Mouse (Mus musculus): ENCODE measurements at regions not wholly inside any gene's neighbourhood (a gene's known extent, or its start where the extent isn't known, plus 50 kb on each side); places are given as distances from the start of the nearest gene placed in this dataset.

DNA sequence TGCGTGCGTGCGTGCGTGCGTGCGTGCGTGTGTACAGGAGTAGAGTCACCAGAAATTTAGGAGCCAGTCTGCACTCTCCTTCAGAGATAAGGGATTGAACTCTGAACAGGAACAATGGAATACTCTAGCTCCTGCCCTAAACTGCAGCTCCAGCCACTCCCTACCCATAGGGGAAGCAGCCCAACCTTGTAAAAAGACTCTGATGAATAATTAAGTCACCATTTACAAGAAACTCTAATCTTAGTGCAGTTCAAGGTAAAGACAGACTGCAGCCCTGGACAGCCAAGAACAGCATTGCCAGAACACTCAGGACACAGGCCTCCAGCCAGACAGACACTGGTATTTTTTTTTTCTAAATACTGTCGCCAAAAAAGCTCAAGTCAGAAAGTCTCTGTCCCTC is 198.9 kb upstream of the Trib2 start:
- no peak for DNase-seq (ENCODE audit: low spot score)

DNA sequence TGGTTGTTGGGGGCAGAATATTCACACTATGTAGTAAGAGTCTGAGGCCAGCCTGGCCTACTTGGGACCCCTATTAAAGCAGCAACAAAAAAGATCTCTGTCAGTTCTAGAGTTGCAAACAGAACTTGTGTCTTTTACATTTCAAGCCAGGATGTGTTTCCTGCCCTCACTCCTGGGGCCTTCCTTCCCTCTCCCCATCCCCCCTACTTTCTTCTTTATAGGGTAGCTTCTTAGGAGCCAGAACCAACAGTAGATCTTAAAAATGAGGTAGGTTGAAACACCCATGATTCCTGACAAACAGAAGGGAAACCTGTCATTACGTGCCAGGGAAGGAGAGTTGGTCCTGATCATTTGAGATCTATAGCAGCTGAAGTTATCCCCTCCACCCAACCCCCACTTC is 198.0 kb upstream of the Trib2 start:
- no peak for DNase-seq (ENCODE audit: low spot score)

DNA sequence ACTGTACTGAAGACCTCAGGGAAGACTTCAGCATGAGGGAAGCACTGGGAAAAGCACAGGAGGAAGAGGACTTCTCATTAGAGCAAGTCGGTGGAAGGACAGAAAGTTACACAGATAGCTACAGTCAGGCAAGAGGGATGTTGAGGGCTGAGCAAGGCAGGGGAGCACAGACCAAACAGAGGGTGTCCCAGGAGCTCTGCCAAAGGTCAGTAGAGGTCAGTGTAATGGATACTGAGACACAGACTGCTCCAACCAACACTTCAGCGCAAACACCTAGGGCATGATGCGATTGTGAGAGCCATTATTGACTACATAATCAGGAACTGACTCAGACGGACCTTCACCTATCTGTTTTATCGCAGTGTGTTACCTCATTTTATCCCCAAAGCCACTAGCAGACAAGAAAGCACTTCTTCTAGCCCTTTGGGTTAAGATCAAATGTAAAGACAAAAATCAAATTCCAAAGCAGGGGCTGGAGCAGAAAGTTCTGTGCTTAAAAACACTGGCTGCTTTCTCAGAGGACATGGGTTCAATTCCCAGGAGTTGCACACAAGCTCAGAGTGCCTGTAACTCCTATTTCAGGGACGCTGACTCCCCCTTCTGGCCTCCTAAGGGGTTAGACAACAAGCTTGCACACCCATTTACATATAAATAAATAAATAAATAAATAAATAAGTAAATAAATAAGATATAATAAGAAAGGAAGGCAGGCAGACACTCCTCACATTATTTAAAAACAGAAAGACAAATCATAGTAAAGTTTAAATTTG is 197.3 kb upstream of the Trib2 start:
- no peak for DNase-seq (ENCODE audit: low spot score)

DNA sequence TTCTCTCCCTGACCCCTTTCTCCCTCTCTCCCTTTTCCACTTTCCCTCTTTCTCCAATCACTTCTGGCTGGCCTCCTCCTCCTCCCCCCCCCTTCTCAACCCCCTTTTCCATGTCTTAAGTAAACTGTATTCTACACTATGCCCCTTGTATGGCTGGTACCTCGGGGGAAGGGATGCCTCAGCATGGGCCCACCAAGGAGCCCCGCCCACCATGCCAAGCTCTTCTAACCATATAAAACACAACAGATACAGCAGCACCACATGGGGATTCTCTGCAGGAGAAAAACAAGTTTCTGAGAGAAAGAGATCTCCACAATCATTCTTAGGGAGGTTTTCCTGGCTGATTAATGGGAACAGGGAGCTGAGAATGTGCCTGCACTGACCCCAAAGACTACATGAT is 196.6 kb upstream of the Trib2 start:
- DNase-seq (ENCODE audit: low spot score), result no peak

DNA sequence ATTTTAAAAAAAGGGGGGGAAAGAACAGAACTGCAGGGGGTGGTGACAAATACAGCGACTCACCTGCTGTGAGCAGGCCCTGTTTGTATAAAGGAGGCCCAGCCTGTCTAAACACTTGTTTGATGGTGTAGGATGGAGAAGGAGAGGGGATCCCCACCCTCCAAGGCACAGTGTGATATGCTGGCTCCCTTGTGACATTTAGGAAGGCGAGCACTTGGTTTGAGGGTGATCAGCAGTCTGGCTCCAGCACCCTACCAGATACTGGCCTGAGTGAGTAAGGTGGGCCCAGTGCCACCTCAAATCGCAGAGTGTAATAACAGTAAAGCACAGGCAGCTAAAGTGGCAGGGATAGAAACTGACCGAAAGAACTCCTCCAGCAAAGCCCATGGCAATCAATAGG is 195.4 kb upstream of the Trib2 start:
- DNase-seq (ENCODE audit: low spot score), result no peak

DNA sequence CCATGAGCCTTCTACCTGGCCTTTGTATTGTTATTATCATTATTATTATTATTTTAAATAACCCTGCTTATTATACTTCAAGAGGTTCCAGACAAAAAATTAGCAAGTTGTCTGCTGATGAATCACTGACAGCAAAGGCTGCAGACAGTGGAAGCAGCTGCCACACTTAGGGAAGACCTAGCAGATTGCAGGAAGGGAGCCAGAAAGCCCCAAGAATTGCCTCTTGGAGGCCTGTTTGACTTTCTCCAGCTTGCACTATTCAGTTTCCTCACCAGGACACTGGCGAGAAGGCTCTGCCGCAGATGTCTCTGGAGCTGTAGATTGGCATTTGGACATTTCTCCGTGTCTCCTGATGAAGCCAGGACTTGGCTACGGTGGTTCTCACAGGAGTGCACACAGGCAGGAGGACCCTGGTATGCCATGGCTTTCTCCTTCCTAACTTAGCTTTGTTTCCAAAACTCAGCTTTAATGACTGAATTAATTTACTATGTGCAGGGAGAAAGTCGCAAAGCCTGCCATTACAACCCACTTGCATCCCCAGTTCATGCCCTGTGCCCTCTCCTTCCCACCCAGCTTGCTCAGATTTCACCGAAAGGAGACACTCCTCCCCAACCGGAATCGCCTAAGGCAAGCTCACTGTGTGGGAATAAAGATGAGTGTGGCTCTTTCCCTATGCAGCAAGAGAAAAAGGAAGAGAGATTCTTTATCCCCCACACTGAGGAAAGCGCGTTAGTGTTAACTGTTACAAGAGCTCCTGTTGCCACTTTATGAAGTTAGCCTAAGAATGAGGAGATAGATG is 193.3 kb upstream of the Trib2 start:
- no peak for DNase-seq (ENCODE audit: low spot score)

DNA sequence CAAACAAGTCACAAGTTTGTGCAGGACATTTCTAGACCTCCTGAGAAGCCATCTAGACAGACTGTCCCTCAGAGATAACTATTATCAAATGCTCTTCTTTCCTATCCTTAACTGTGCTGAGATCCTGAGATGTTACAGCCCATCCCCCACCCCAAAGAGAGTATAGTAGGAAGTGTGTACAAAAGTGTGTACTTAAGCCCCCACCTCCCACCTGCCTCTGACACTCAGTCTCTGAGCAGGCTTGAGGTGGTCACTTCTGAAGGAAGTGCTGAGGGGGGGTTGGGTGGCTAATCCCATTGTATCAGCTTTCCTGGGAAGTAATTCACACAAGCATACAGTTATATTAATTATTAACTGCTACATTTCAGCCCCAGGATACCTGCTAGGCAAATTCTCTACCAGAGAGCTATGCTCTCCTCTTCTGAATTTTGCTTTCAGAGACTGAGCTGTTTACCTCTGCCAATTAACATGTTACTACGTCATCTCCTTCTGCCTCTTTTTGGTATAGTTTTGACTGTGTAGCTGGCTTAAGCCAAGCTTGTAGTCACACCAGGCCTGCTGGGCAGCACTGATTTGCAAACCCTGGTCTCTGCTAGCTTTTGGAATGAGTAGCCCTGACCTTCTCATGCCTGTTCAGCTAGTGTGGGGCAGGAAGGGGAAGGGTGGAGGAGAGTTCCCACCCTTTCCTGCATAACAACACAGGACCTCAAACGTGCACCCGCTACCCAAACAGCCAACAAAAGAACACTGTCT is 192.2 kb upstream of the Trib2 start:
- DNase-seq (ENCODE audit: low spot score), result no peak

DNA sequence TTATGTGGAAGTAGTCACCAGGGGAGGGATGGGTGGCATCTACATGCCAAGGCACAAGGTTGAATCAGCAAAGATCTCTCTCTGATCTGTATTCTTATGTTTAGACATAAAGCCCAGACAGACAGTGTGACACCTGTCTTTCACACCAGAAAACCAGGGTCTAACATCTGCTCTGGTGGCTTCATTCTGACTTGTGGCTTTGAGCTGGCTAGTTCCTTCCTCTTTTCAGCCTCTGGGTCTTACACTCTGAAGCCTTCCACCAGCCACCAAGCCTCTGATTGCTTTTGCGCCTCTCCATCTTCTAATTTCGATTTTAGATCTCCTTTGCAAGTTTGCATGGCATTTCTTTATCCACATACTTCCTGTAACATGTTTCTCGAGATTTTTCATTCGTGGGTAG is 191.5 kb upstream of the Trib2 start:
- DNase-seq (ENCODE audit: low spot score), result no peak

DNA sequence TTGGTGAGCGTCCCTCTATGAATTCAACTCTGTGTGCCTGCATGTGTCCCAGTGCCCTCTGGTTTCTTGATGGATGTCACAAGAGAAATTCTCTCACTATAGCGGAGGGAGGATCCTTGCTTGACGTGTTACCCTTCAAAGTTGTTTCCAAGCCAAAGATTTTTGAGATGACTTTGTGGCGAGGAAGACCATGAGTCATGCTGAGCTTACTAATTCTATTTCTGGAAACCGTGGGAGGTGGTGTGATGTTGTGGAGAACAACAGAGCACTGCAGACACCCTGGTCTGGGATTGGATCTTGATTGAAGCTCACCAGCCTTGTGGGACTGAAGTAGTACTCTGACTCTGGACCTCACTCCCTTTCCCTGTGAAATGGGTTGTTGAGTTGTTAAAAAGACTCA is 190.0 kb upstream of the Trib2 start:
- no peak for DNase-seq (ENCODE audit: low spot score)

DNA sequence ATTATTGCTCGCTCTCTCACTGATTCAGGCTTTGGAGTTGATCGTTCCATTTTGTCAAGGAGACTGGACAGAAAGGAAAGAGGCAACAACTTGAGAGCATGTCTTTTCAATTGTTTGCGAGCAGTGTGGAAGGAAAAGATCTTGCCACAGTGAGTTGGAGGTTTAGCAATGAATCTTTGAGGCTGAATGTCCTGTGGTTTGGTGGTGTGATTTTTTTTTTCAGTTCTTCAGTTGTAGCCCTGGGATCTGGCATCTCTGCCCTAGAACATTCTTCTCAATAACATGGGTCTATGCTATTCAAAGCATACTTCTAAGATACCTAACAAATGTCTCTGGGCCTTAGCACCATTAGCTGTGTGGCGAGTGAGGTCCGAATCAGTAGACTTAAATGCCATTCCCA is 189.6 kb upstream of the Trib2 start:
- no peak for DNase-seq (ENCODE audit: low spot score)

DNA sequence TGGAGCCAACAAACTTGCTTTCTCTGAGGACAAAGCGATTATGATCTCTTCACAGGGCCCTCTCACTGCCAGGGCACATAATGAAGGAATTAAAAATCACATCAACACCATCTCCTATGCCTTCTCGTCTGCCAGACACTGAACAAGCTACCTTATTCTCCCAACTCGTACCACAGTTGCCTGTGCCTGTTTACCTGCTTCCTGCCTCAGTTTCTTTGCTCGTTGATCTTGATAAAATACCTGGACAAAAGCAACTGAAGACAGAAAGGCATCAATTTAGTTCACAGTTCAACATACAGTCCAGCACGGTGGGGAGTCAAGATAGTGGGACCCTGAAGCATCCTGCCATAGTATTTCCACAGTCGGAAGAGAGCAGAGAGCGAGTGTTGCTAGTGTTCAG is 185.1 kb upstream of the Trib2 start:
- DNase-seq (ENCODE audit: low spot score), result no peak

DNA sequence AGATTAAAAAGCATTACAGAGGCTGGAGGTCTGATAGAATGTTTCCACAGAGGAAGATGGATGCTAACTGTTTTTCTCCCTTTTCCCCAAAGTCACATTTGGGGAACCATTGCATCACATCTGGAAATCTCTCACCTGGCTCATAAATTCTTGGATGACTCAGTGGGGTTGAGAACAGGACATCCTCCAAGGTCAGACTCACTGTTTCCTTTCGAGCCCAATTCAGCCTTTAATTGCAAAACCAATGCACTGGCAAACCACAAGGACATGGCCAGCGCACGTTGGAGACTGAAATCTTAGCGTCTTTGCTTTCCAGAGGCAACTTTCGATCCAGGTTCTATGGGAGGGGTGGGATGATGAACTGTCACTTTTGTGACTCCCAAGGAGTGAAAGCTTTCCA is 184.5 kb upstream of the Trib2 start:
- DNase-seq (ENCODE audit: low spot score), result no peak

DNA sequence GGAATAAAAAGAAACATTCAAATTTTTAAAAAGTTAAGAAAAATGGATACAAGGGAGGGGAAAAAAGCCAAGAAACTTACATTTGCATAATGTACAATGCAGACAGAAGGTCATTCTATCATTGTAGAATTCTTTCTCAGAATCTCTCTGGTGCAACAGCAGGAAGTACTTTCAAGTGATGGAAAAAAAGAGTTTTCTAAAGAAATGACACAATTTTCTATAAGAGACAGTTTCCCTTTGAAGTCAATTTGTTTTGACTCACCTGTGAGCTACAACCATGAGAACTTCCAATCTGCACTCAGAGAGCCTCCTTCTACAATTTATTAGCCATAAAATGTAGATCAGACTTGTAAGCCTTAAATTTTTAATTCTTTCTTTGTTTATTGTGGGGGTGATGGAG is 181.6 kb upstream of the Trib2 start:
- no peak for DNase-seq (ENCODE audit: low spot score)

DNA sequence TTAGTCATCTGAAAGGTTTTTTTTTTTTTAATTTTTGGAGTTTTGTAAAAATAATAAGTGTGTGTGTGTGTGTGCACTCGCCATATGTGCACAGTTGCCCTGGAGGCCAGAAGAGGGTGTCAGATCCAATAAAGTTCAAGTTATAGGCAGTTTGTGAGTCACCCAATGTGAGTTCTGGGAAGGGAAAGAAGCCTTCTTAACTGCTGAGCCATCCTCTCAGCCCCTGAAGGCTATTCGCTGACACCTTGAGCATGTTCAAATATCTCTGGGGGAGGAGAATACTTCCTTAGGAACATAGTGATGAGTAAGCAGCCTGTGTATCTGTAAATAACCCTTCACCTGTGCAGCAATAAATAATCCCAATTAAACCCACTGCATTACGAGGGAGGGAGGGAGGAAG is 177.1 kb upstream of the Trib2 start:
- no peak for DNase-seq (ENCODE audit: low spot score)

DNA sequence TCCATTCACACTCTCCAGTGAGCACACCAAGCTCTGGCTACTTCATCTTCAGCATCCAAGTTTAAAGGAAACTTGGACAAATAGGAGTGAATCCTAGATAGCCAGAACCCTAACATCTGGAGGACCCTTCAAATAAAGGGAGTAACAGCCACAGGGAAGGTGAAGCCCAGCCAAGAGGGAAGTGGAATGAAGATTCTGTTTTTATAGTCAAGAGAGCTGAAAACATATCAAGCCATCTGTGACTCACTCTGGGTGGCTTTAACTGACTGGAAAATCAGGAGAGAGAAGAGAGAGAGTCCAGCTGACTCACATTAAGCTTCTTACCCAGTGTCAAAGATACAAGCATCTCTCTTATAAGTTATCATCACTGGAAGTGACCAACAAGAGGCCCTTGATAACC is 169.6 kb upstream of the Trib2 start:
- no peak for DNase-seq (ENCODE audit: low spot score)

DNA sequence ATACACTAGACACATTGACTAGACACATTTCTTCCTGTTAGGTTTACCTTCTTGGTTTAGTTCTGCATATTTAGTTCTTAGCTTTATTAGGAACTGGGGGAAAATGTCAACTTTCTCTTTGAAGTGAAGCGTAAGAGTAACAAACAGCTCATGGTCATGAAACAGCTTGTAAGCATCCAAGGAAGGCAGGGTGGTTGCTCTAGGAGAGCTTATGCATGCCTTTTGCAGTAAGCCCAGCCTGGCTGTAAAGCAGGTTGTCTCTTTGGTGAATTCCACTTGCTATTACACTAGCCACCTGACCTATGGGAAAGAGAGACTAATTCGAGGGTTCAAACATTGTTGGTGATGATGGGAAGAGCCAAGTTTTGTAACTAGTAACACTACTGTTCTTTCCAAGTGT is 168.9 kb upstream of the Trib2 start:
- no peak for DNase-seq (ENCODE audit: low spot score)

DNA sequence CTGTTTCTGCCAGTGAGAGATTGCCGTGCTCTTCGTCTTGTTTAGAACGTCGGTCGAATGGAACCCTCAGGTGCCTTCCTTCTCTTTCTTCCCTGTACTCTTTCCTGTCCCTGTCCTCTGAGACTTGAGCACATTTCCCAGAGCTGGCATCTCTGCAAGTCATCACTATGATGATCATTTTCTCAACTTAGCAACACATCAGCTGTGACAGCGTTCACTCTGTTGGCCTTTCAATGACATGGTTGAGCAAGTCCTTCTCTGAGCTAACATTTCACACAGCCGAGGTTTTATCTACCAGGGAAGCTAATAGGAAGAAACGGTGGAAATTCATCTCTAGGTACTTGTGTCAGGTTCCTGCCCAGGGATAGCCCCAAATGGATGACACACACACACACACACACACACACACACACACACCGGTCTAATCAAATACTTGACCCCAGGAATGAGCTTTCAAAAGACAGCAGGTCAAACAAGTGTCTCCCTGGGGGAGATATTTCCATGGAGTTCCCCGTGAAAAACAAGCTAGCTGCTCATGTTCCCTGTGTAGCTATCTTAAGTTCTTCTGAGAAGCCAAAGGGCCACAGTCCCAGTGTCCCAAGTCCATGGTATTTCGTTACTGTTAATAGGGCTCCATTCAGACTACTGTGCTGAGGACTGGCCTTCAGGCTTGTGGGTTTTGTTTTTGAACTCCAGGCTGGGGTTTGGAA is 167.0 kb upstream of the Trib2 start:
- DNase-seq (ENCODE audit: low spot score), result no peak

DNA sequence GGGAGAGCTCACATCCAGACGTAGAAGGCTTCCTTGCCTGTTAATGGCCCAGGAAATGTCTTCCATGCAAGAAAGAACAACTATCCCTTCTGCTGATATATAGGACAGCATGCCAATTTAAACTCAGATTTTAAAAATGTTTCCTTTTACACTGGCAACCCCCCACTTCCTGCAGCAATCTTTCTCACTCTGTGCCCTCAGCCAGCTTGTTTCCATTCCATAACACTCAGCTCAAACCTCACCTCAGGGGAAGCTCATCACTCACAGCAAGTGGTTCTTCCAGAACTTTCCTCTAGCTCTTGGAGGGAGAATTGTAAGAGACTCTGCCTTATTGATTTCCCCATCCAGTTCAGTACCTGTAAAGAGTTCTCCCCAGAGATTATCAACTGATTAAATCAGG is 165.0 kb upstream of the Trib2 start:
- DNase-seq (ENCODE audit: low spot score), result peak; percentile 8

DNA sequence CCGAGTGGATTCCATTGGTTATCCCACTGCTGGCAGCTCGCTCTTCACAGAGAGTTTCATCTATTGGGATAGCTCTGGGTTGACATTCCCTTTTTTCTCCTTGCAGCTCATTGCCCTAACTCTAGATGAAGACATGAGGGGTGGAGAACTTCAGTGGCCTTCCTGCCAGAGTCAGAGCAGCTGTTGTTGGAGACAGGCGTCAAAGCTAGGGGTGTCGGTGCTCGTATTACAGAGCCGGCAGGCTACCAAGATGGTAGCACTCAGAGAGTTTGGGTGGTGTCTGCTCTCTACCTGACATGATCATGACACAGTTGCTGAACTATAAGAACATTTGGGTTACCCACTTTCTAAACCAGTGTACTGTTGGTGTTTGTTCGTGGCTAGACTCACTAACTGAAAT is 162.5 kb upstream of the Trib2 start:
- no peak for DNase-seq (ENCODE audit: low spot score)

DNA sequence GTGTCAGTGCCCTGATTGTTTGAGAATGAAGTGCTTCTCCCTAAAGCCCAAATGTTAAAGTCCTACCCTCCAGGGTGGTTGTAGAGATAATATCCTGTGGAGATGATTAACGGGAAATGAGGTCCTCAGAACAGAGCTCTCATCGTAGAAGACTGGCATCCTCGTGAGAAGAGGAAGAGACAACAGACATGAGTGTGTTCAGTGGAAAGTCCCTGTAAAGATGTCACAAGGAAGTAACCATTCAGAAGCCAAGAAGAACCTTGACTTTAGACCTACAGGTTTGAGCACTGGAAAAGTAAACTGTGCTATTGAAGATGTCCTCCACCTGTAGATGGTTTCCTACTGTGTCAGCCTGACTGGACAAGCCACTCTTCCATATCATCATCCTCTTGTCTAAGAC is 155.1 kb upstream of the Trib2 start:
- DNase-seq (ENCODE audit: low spot score), result no peak

DNA sequence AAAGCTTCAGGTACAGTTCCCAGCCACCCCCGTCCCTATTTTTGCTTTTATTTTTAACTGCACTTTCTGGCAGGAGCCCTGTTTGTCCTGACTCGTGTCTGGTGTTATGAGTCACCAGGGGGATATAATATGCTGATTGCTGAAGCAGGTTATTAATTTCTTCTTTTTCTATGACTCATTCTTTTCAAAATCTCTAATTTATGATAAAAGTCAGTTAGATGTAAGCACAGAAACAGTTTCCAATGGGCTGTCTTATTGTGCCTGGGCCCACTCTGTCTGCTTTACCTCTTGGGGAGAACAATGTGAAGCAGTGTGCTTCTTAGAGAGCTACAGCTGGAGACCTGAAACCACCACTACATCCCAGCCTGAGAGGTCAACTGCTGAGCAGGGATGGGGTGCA is 153.5 kb upstream of the Trib2 start:
- no peak for DNase-seq (ENCODE audit: low spot score)

DNA sequence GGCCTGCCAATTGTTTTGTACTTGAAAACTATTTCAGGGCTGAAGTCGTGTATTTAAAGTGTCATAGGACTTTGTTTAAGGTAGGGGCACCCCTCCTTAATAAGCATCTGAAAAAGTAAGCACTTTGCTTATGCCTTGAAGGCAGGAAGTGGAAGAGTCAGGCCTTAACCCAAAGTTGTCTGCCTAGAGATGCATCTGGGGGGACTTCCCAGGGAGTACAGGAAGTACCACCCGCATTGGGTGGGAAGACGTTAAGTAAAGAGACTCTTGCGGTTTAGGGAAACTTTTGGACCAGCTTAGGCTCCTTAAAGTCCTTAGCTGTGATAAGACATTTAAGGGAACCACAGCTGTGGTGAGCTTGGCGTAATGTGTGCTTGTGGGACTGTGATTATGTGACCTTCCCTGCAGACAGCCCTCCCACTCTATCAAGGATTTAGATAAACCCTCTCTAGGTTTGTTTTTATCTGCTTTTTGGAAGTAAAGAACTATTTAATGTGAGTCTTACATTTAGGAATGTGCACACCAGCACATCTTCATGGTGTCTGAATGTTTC is 150.9 kb upstream of the Trib2 start:
- no peak for DNase-seq (ENCODE audit: low spot score)

All from retina, embryonic 14.5 days (tissue).